Comparison of ENCODE assay signal across 8 mouse cellular contexts in genomic region chr2:165112149-165112548, GRCm38 (mm10). TPM values are rescaled to one million over a fixed set of nuclear protein-coding genes. Genes with fewer than 3 reads are reported as not detected.
DNase-seq lines count a peak whose midpoint lies in the region; ATAC-seq and TF ChIP-seq lines count a peak whose summit lies in the region.

No protein-coding gene starts in this region.

- no peak overlapping the region for H3K9ac ChIP-seq in heart, embryonic 16.5 days (ENCODE audit: low read length)
- H3K9ac ChIP-seq in liver, embryonic 16.5 days (ENCODE audit: low read depth, low read length) = no peak overlapping the region
- no peak overlapping the region for H3K9ac ChIP-seq in neural tube, embryonic 12.5 days
- H3K9ac ChIP-seq in stomach, embryonic 15.5 days = no peak overlapping the region

- under 1% methylated on average over 54 of the region's 54 CpGs for WGBS in heart, embryonic 16.5 days
- WGBS in liver, embryonic 16.5 days (ENCODE audit: insufficient replicate concordance) = under 1% methylated on average over 51 of the region's 54 CpGs
- 1% methylated on average over 54 of the region's 54 CpGs for WGBS in neural tube, embryonic 12.5 days
- under 1% methylated on average over 54 of the region's 54 CpGs for WGBS in stomach, embryonic 15.5 days

- H3K4me3 ChIP-seq in embryonic fibroblast, embryonic 13.5 days (ENCODE audit: insufficient read depth, low read length) = no peak overlapping the region
- no peak overlapping the region for H3K4me3 ChIP-seq in heart, embryonic 16.5 days (ENCODE audit: low read length)
- H3K4me3 ChIP-seq in liver, embryonic 16.5 days (ENCODE audit: low read depth, low read length) = no peak overlapping the region
- H3K4me3 ChIP-seq in neural tube, embryonic 12.5 days = no peak overlapping the region
- peak overlapping the region; percentile 13 for H3K4me3 ChIP-seq in stomach, embryonic 15.5 days (replicated peaks)

- no peak for TF ChIP-seq POLR2A in embryonic fibroblast, embryonic 13.5 days (IDR thresholded peaks at IDR 0.05; ENCODE audit: low read depth, low read length)

- TF ChIP-seq CTCF in embryonic fibroblast, embryonic 13.5 days (IDR thresholded peaks at IDR 0.05; ENCODE audit: borderline replicate concordance, insufficient read depth, low read length) = peak; percentile 82; the same call in 1 of the 2 replicates

- peak; percentile 88 for DNase-seq in CD4-positive, CD25-positive, alpha-beta regulatory T cell, adult 2 months (ENCODE audit: low read depth, low spot score)
- peak; percentile 89 for DNase-seq in kidney, postnatal 14 days

- ATAC-seq in CD4-positive, CD25-positive, alpha-beta regulatory T cell, adult 4 months = no peak
- peak; percentile 50; the same call in 1 of the 2 replicates for ATAC-seq in heart, embryonic 16.5 days (replicated peaks; ENCODE audit: extremely low read depth, insufficient read depth, low FRiP score)
- peak; percentile 54 for ATAC-seq in liver, embryonic 16.5 days (ENCODE audit: low read depth)
- peak; percentile 54 for ATAC-seq in neural tube, embryonic 12.5 days (ENCODE audit: low FRiP score, low read depth)
- peak; percentile 70 for ATAC-seq in stomach, embryonic 15.5 days (ENCODE audit: insufficient read depth, low FRiP score, low read depth)

- H3K27ac ChIP-seq in embryonic fibroblast, embryonic 13.5 days (ENCODE audit: insufficient read depth, low read length) = no peak overlapping the region
- no peak overlapping the region for H3K27ac ChIP-seq in heart, embryonic 16.5 days (ENCODE audit: low read length)
- no peak overlapping the region for H3K27ac ChIP-seq in liver, embryonic 16.5 days (ENCODE audit: low read length)
- H3K27ac ChIP-seq in neural tube, embryonic 12.5 days = no peak overlapping the region
- H3K27ac ChIP-seq in stomach, embryonic 15.5 days = no peak overlapping the region

- no peaks in the 10 kb centered on the region for H3K9me3 ChIP-seq in heart, embryonic 16.5 days (replicated peaks; ENCODE audit: control insufficient read depth, low read length)
- no peaks in the 10 kb centered on the region for H3K9me3 ChIP-seq in liver, embryonic 16.5 days (replicated peaks; ENCODE audit: control insufficient read depth, low read length)
- no peaks in the 10 kb centered on the region for H3K9me3 ChIP-seq in neural tube, embryonic 12.5 days
- H3K9me3 ChIP-seq in stomach, embryonic 15.5 days = no peaks in the 10 kb centered on the region

- H3K36me3 ChIP-seq in heart, embryonic 16.5 days (ENCODE audit: control insufficient read depth, insufficient read depth) = no peaks in the 10 kb centered on the region
- no peaks in the 10 kb centered on the region for H3K36me3 ChIP-seq in liver, embryonic 16.5 days (ENCODE audit: control insufficient read depth, insufficient read depth)
- H3K36me3 ChIP-seq in neural tube, embryonic 12.5 days = no peaks in the 10 kb centered on the region
- H3K36me3 ChIP-seq in stomach, embryonic 15.5 days = no peaks in the 10 kb centered on the region

- no peaks in the 10 kb centered on the region for H3K4me1 ChIP-seq in embryonic fibroblast, embryonic 13.5 days (ENCODE audit: control insufficient read depth, insufficient read depth, low read length)
- no peaks in the 10 kb centered on the region for H3K4me1 ChIP-seq in heart, embryonic 16.5 days (ENCODE audit: control insufficient read depth, insufficient read depth, low read length)
- no peaks in the 10 kb centered on the region for H3K4me1 ChIP-seq in liver, embryonic 16.5 days (ENCODE audit: control insufficient read depth, low read depth, low read length)
- H3K4me1 ChIP-seq in neural tube, embryonic 12.5 days = peaks cover 14% of the 10 kb centered on the region; the same call in 1 of the 2 replicates
- H3K4me1 ChIP-seq in stomach, embryonic 15.5 days = peaks cover 3% of the 10 kb centered on the region; the same call in 1 of the 2 replicates

- H3K4me2 ChIP-seq in heart, embryonic 16.5 days (ENCODE audit: low read depth, low read length) = no peak overlapping the region
- no peak overlapping the region for H3K4me2 ChIP-seq in liver, embryonic 16.5 days (ENCODE audit: low read depth, low read length)
- H3K4me2 ChIP-seq in neural tube, embryonic 12.5 days (replicated peaks) = peak overlapping the region; percentile 14
- H3K4me2 ChIP-seq in stomach, embryonic 15.5 days = peak overlapping the region; percentile 29; the same call in 1 of the 2 replicates

- peaks cover 95% of the 10 kb centered on the region for H3K27me3 ChIP-seq in heart, embryonic 16.5 days (ENCODE audit: control insufficient read depth, insufficient read depth, low read length)
- peaks cover 54% of the 10 kb centered on the region for H3K27me3 ChIP-seq in liver, embryonic 16.5 days (ENCODE audit: control insufficient read depth, insufficient read depth, low read depth, low read length)
- H3K27me3 ChIP-seq in neural tube, embryonic 12.5 days (replicated peaks) = peaks cover 82% of the 10 kb centered on the region
- H3K27me3 ChIP-seq in stomach, embryonic 15.5 days (replicated peaks) = peaks cover 89% of the 10 kb centered on the region

RNA-seq across cellular contexts. Expression of gene 1700025C18Rik, which starts 21.6 kb away (rescaled TPM):
- not detected for polyA plus RNA-seq in CD4-positive, CD25-positive, alpha-beta regulatory T cell, adult 4 months (2017; shearing (Covaris generic))
- not detected in 2 replicates for polyA plus RNA-seq in embryonic fibroblast, embryonic 13.5 days (2011; ENCODE audit: insufficient read length, low read depth, missing spikeins)
- polyA plus RNA-seq in heart, embryonic 16.5 days (2015; fragmentation: Nextera tagmentation; extraction: Ambion mirVana) = not detected in 2 replicates
- not detected in 2 replicates for polyA plus RNA-seq in liver, embryonic 16.5 days (2015; fragmentation: Nextera tagmentation; extraction: Ambion mirVana)
- not detected in 2 replicates for polyA plus RNA-seq in neural tube, embryonic 12.5 days (2016; fragmentation: Nextera tagmentation; extraction: Ambion mirVana)
- polyA plus RNA-seq in stomach, embryonic 15.5 days (2015; fragmentation: Nextera tagmentation; extraction: Ambion mirVana) = not detected in 2 replicates

RNA-seq across cellular contexts. Expression of gene Cd40, which starts 56.7 kb away (rescaled TPM):
- 1 to 10 TPM; 1.6 to 6.0 TPM for polyA plus RNA-seq in CD4-positive, CD25-positive, alpha-beta regulatory T cell, adult 4 months (2017; shearing (Covaris generic))
- polyA plus RNA-seq in embryonic fibroblast, embryonic 13.5 days (2011; ENCODE audit: insufficient read length, low read depth, missing spikeins) = 1.2 and 2.0 TPM in 2 replicates
- 7.8 and 9.2 TPM in 2 replicates for polyA plus RNA-seq in heart, embryonic 16.5 days (2015; fragmentation: Nextera tagmentation; extraction: Ambion mirVana)
- 2.6 and 3.0 TPM in 2 replicates for polyA plus RNA-seq in liver, embryonic 16.5 days (2015; fragmentation: Nextera tagmentation; extraction: Ambion mirVana)
- polyA plus RNA-seq in neural tube, embryonic 12.5 days (2016; fragmentation: Nextera tagmentation; extraction: Ambion mirVana) = 6.8 and 8.0 TPM in 2 replicates
- polyA plus RNA-seq in stomach, embryonic 15.5 days (2015; fragmentation: Nextera tagmentation; extraction: Ambion mirVana) = 7.1 TPM in 2 replicates

Comparison
In these comparisons a context has a peak if more than half of its experiments do, and no peak if none do; other contexts are left out.
1. H3K4me2 ChIP-seq: peak in neural tube, embryonic 12.5 days (single experiment) and stomach, embryonic 15.5 days (single experiment); none in heart, embryonic 16.5 days (single experiment) and liver, embryonic 16.5 days (single experiment).